Mouse (Mus musculus) hindbrain, embryonic 14.5 days (tissue): ENCODE data around the gene Ccdc85b. TPM values are rescaled to one million over a fixed set of nuclear protein-coding genes. Genes with fewer than 3 reads are reported as not detected.
A peak's percentile ranks its signal among the peaks of the same experiment; 100 is the strongest.
"Not testable (repeated sequence)": the region's sequence is repeated elsewhere in the genome, so short reads cannot be mapped to it uniquely, and the experiment has no call there.

Source experiments
- ATAC-seq: fragments of 200-750 bp; cut with Nextera tagmentation; 2 replicates; pipeline ENCODE4 v1.8.0; 2017; ENCODE audit warnings: moderate number of reproducible peaks, mild to moderate bottlenecking, moderate TSS enrichment, moderate library complexity; ENCODE audit not compliant: low FRiP score
- DNase-seq: peaks from one replicate; pipeline ENCODE4 v3.0.0-alpha.2; 2015; ENCODE audit warnings: low spot score
- H3K27ac ChIP-seq: fragments of 300-500 bp; sonication (generic); 2 replicates; pipeline ENCODE4 v1.5.1; 2014; ENCODE audit warnings: mild to moderate bottlenecking, moderate library complexity
- H3K27me3 ChIP-seq: fragments of 300-500 bp; sonication (generic); 2 replicates; pipeline ENCODE4 v1.6.1; 2014; ENCODE audit warnings: mild to moderate bottlenecking, low read length, mixed read lengths; ENCODE audit not compliant: control insufficient read depth, insufficient read depth
- H3K36me3 ChIP-seq: fragments of 300-500 bp; sonication (generic); replicated peaks from 2 replicates; pipeline ENCODE4 v1.6.1; 2014; ENCODE audit not compliant: control insufficient read depth, insufficient read depth
- H3K4me1 ChIP-seq: fragments of 300-500 bp; sonication (generic); replicated peaks from 2 replicates; pipeline ENCODE4 v1.6.1; 2014; ENCODE audit warnings: antibody characterized with exemption, low read length, mixed read lengths; ENCODE audit not compliant: control insufficient read depth, insufficient read depth
- H3K4me2 ChIP-seq: fragments of 300-500 bp; sonication (generic); replicated peaks from 2 replicates; pipeline ENCODE4 v1.6.1; 2014; ENCODE audit warnings: mild to moderate bottlenecking, moderate library complexity
- H3K4me3 ChIP-seq: fragments of 300-500 bp; sonication (generic); replicated peaks from 2 replicates; pipeline ENCODE4 v1.5.1; 2014; ENCODE audit warnings: mild to moderate bottlenecking, low read length
- H3K9ac ChIP-seq: fragments of 300-500 bp; sonication (generic); 2 replicates; pipeline ENCODE4 v1.6.1; 2014
- H3K9me3 ChIP-seq: fragments of 300-500 bp; sonication (generic); 2 replicates; pipeline ENCODE4 v1.6.1; 2016; ENCODE audit warnings: low read length; ENCODE audit not compliant: control insufficient read depth
- WGBS: fragments of 180-500 bp; shearing (Covaris S2); extraction: QIAGEN DNeasy Blood & Tissue Kit; methylation state at CpG from one replicate; pipeline ENCODE4 v1.1.7; 2014; 5-methylcytosine and 5-hydroxymethylcytosine counted together
- polyA plus RNA-seq: library from polyadenylated mRNA; unstranded; fragments of >200 nt; fragmentation: Nextera tagmentation; extraction: Ambion mirVana; gene quantifications from 2 replicates; pipeline ENCODE4 v1.2.1, GENCODE M21; 2014

Ccdc85b gene
- polyA plus RNA-seq, 1 experiment from 2014 or later, result 10.4 TPM

GRCm38 (mm10) chr19:5413840-5414239 is 43.9 kb downstream of the Ccdc85b start:
- Histone ChIP-seq H3K4me2 (no peak overlapping the region), H3K4me1 (no peaks in the 10 kb centered on the region), H3K27me3 (no peaks in the 10 kb centered on the region), H3K36me3 (peaks cover 4% of the 10 kb centered on the region), H3K9ac (no peak overlapping the region), H3K27ac (no peak overlapping the region), H3K9me3 (no peaks in the 10 kb centered on the region), H3K4me3 (no peak overlapping the region)
- 76% methylated on average over 4 of the region's 4 CpGs for WGBS
- ATAC-seq (no peak), DNase-seq (no peak)

DNA sequence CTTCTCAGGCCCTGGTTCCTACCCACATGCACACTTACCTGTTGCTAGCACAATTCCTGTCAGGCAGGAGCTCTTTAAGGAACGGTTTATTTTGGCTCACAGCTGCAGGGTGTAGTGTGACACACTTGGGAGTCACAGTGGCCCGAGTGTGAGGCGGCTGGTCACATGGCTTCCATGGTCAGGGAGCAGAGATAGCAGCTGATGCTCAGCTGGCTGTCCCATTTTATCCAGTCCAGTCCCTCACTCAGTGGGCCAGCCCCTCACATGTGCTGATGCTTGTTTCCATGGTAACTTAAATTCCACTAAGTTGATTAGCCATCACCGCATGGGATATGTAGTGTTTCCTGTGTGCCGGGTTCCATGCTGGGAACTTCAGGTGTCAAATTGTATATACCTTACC is 45.7 kb downstream of the Ccdc85b start:
- H3K4me3 ChIP-seq, result no peak overlapping the region
- H3K4me1 ChIP-seq, result peaks cover 8% of the 10 kb centered on the region
- peaks cover 2% of the 10 kb centered on the region for H3K36me3 ChIP-seq
- DNase-seq (no peak), ATAC-seq (no peak)
- H3K27ac ChIP-seq, result no peak overlapping the region
- H3K27me3 ChIP-seq, result no peaks in the 10 kb centered on the region
- 58% methylated on average over 5 of the region's 5 CpGs for WGBS
- no peak overlapping the region for H3K9ac ChIP-seq
- no peaks in the 10 kb centered on the region for H3K9me3 ChIP-seq
- H3K4me2 ChIP-seq, result no peak overlapping the region

DNA sequence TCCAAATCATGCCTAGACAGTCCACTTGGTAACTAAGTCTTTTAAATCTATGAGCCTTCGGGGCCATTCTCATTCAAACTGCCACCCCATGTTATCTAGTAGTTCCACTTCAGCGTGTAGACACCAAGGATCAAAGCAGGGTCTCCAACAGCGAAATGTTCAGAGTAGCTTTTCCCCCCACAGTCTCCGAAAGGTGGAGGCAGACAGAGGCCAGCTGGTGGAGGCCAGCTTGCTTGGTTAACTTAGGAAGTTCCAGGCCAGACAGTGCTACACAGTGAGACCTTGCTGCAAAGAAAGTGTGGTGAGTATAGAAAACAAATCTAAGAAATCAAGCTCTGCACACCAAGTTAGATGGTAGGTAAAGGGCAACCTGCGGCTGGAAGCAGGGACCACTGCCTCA is 47.1 kb downstream of the Ccdc85b start:
- Histone ChIP-seq H3K27me3 (no peaks in the 10 kb centered on the region), H3K4me3 (no peak overlapping the region), H3K27ac (no peak overlapping the region), H3K4me2 (no peak overlapping the region), H3K36me3 (no peaks in the 10 kb centered on the region), H3K4me1 (peaks cover 12% of the 10 kb centered on the region), H3K9me3 (no peaks in the 10 kb centered on the region), H3K9ac (no peak overlapping the region)
- DNase-seq, result no peak
- WGBS, result 93% methylated on average over 5 of the region's 5 CpGs
- ATAC-seq, result no peak

DNA sequence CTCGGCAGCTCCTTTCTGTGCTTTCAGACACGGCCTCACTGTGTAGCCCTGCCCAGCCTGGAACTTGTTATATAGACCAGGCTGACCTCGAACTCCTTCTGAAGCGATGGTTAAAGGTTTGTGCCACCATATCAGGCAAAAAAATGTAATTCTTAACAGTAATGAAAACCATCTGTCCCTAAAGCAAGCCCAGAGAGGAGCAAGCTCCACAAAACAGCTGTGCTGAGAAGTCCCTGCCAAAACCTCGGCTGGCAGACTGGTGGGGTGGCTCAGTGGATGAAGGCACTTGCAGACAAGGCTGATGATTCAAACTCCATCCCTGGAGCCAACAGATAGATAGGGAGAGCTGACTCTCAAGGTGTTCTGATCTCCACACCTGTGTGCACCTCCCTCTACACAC is 48.6 kb downstream of the Ccdc85b start:
- 81% methylated on average over 5 of the region's 5 CpGs for WGBS
- H3K4me3 ChIP-seq, result no peak overlapping the region
- H3K36me3 ChIP-seq, result no peaks in the 10 kb centered on the region
- no peak for DNase-seq
- no peak overlapping the region for H3K4me2 ChIP-seq
- H3K27ac ChIP-seq, result no peak overlapping the region
- no peaks in the 10 kb centered on the region for H3K27me3 ChIP-seq
- no peaks in the 10 kb centered on the region for H3K9me3 ChIP-seq
- no peak for ATAC-seq
- H3K4me1 ChIP-seq, result peaks cover 12% of the 10 kb centered on the region
- H3K9ac ChIP-seq, result no peak overlapping the region

DNA sequence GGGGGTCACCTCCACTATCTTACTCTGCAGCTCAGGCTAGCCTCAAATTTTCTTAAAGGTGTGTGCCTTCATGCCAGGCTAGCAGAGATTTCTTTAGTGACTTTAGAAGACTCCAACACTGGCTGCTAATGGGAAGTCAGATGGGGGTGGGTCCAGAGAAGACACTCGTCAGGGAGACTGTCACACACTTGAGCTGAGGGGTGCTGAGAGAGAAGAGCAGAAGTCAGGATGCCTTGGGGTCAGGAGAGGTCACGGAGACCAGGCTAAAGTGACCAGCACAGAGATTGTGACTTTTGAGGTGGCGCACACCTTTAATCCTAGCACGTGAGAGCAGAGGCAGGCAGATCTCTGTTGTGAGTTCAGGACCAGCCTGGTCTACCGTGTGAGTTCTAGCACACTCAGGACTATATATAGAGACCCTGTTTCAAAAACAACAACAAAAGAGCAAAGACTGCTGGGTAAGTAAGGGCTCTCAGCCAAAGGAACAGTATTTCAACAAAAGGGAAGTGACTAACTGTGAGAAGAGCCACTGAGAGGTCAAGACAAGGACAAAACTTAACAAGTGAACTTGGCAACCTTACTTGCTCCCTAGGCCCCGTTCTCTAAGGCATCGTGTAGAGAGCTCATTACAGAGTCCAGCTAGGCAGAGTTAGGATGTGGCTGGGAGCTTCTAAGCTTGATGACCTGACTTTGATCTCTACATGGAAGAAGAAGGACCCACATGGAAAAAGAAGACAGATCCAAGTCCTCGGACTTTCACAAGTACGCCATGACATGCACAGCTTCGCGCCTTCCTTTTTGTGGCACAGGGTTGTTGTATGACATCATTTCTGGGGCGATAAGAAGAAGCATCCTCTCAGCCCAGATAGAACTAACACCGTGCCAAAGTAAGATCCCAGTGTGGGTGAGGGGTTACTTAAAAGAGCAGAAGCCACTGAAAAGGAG is 49.4 kb downstream of the Ccdc85b start:
- ATAC-seq, result no peak
- Histone ChIP-seq H3K4me2 (peak overlapping the region; percentile 77), H3K27ac (no peak overlapping the region), H3K9ac (no peak overlapping the region), H3K36me3 (no peaks in the 10 kb centered on the region), H3K4me3 (no peak overlapping the region), H3K9me3 (no peaks in the 10 kb centered on the region), H3K27me3 (no peaks in the 10 kb centered on the region), H3K4me1 (peaks cover 12% of the 10 kb centered on the region)
- no peak for DNase-seq
- WGBS, result 87% methylated on average over 13 of the region's 13 CpGs

DNA sequence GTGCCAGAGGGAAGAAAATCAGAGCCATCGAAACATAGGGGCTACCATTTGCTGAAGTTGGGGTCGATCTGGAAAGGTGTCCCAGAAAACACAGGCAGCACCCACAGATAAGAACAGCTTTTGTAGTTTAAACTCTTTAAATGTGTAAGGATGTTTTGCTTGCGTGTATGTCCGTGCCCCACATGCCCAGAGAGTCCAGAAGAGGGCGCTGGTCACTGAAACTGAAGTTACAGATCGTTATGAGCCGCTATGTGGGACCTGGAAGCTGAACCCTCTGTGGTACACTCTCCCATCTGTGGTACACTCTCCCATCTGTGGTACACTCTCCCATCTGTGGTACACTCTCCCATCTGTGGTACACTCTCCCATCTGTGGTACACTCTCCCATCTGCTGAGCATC is 50.6 kb downstream of the Ccdc85b start:
- H3K9ac ChIP-seq, result peak overlapping the region; percentile 76
- no peaks in the 10 kb centered on the region for H3K36me3 ChIP-seq
- ATAC-seq, result peak; percentile 25; the same call in 1 of the 2 replicates
- DNase-seq, result peak; percentile 75
- H3K27me3 ChIP-seq, result no peaks in the 10 kb centered on the region
- H3K9me3 ChIP-seq, result no peaks in the 10 kb centered on the region
- peaks cover 12% of the 10 kb centered on the region for H3K4me1 ChIP-seq
- H3K4me2 ChIP-seq, result peak overlapping the region; percentile 77
- WGBS, result 17% methylated on average over 7 of the region's 7 CpGs
- H3K27ac ChIP-seq, result peak overlapping the region; percentile 88
- H3K4me3 ChIP-seq, result peak overlapping the region; percentile 48

DNA sequence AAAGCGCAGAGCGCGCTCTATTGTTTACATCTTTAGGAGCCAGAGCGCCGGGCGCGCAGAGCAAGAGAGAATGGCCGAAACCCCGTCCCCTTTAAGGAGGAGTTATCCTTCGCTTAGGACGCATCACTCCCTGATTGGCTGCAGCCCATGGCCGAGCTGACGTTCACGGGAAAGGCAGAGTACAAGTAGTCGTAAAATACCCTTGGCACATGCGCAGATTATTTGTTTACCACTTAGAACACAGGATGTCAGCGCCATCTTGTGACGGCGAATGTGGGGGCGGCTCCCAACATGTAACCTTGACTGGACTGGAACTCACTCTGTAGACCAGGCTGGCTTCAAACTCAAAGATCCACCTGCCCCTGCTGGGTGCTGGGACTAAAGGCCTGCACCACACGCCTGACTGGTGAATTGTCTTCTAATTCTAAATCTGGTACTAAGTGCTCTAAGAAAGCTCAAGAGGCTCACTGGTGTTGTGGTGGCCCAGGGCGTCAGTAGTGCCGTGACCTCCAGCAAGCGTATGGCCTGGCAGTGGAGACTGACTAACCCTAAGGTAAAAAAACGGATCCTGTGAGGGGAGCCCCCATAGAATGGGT is 51.1 kb downstream of the Ccdc85b start:
- not testable (repeated sequence) for H3K36me3 ChIP-seq, H3K27me3 ChIP-seq, DNase-seq, H3K9me3 ChIP-seq
- ATAC-seq, result peak; percentile 87
- Histone ChIP-seq H3K4me3 (peak overlapping the region; percentile 48), H3K27ac (peak overlapping the region; percentile 88), H3K9ac (peak overlapping the region; percentile 76), H3K4me2 (peak overlapping the region; percentile 77), H3K4me1 (peaks cover 12% of the 10 kb centered on the region)
- WGBS, result 22% methylated on average over 21 of the region's 25 CpGs

DNA sequence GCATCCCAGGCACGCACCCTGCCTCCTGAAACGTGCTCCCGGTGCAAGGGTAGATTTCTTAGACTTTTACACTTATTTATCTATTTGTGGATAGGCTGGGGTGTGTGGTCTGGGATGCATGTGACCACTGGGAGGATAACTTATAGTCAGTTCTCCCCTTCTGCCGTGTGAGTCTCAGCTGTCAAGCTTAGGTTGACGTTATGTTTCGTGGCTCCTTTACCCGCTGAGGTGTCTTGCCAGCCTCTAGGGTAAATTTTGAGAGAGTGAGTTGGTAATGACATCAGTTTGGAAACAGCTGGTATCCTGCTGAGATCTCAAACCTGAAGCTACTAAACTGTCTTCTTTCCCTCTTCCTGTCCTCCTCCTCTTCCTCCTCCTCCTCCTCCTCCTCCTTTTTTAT is 51.8 kb downstream of the Ccdc85b start:
- peak overlapping the region; percentile 61 for H3K4me2 ChIP-seq
- H3K4me1 ChIP-seq, result peaks cover 12% of the 10 kb centered on the region
- peak overlapping the region; percentile 30 for H3K4me3 ChIP-seq
- H3K27ac ChIP-seq, result peak overlapping the region; percentile 59
- no peaks in the 10 kb centered on the region for H3K27me3 ChIP-seq
- peak overlapping the region; percentile 54 for H3K9ac ChIP-seq
- WGBS, result 37% methylated on average over 7 of the region's 7 CpGs
- DNase-seq (no peak), ATAC-seq (no peak)
- H3K9me3 ChIP-seq, result no peaks in the 10 kb centered on the region
- H3K36me3 ChIP-seq, result no peaks in the 10 kb centered on the region
